In the genomic region with DNA sequence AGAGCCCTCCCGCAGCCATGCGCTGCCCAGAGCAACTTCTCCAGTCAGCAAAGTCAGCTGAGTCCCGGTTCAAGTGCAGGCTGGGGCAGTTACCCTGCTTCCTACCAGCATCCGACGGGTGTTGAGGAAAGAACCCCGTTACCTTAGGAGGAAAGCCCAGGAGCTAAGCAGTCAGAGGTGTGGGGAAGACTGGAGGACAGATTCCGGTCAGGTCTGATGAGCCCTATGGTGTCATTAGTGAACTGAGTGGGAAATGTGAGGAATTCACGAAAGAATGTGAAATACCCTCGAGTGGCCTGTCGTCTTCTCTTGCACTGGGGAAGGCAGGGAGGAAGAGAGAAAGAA, we compare ENCODE assay signal across 8 mouse cellular contexts. TPM values are rescaled to one million over a fixed set of nuclear protein-coding genes. Genes with fewer than 3 reads are reported as not detected.
DNase-seq lines count a peak whose midpoint lies in the region; ATAC-seq and TF ChIP-seq lines count a peak whose summit lies in the region.

No protein-coding gene starts in this region.

- H3K27ac ChIP-seq in bone marrow, adult 2 months (ENCODE audit: control insufficient read depth, insufficient read depth, low read depth, low read length, poor library complexity) = peak overlapping the region; percentile 68
- no peak overlapping the region for H3K27ac ChIP-seq in heart, embryonic 15.5 days
- H3K27ac ChIP-seq in liver, embryonic 13.5 days = no peak overlapping the region
- H3K27ac ChIP-seq in neural tube, embryonic 12.5 days = no peak overlapping the region

- H3K4me2 ChIP-seq in heart, embryonic 15.5 days = peak overlapping the region; percentile 91
- H3K4me2 ChIP-seq in liver, embryonic 13.5 days = peak overlapping the region; percentile 86
- peak overlapping the region; percentile 82 for H3K4me2 ChIP-seq in neural tube, embryonic 12.5 days (replicated peaks)

- DNase-seq in heart, adult 9 months (ENCODE audit: low spot score in 2 of 2) = peak; percentile 9 to 12
- DNase-seq in heart, postnatal 25 days (ENCODE audit: low spot score) = no peak
- no peak for DNase-seq in liver, embryonic 13.5 days
- DNase-seq in frontal cortex, postnatal 10 days (ENCODE audit: low spot score in 2 of 2) = no peak
- DNase-seq in ovary, adult 18-20 months (ENCODE audit: low spot score) = no peak

- H3K36me3 ChIP-seq in heart, embryonic 15.5 days = peaks cover 5% of the 10 kb centered on the region; the same call in 1 of the 2 replicates
- H3K36me3 ChIP-seq in liver, embryonic 13.5 days = no peaks in the 10 kb centered on the region
- no peaks in the 10 kb centered on the region for H3K36me3 ChIP-seq in neural tube, embryonic 12.5 days

- intact Hi-C loops in heart, postnatal 25 days (cut with DNase I) = loop anchor here (2.0 kb wide), 2 partner anchors 43 kb away; partner anchors contain the start of gene Nucks1

- peaks cover 2% of the 10 kb centered on the region for H3K4me1 ChIP-seq in bone marrow, adult 2 months (ENCODE audit: control insufficient read depth, insufficient read depth, low read length)
- peaks cover 8% of the 10 kb centered on the region for H3K4me1 ChIP-seq in heart, embryonic 15.5 days (replicated peaks)
- peaks cover 8% of the 10 kb centered on the region for H3K4me1 ChIP-seq in liver, embryonic 13.5 days (replicated peaks)
- peaks cover 5% of the 10 kb centered on the region for H3K4me1 ChIP-seq in neural tube, embryonic 12.5 days

- H3K27me3 ChIP-seq in heart, embryonic 15.5 days = no peaks in the 10 kb centered on the region
- no peaks in the 10 kb centered on the region for H3K27me3 ChIP-seq in liver, embryonic 13.5 days
- H3K27me3 ChIP-seq in neural tube, embryonic 12.5 days (replicated peaks) = no peaks in the 10 kb centered on the region

- no peak for TF ChIP-seq CTCF in bone marrow, adult 2 months (IDR thresholded peaks at IDR 0.05; ENCODE audit: control insufficient read depth, insufficient read depth, low read length)

- no peaks in the 10 kb centered on the region for H3K9me3 ChIP-seq in heart, embryonic 15.5 days (replicated peaks)
- no peaks in the 10 kb centered on the region for H3K9me3 ChIP-seq in liver, embryonic 13.5 days (replicated peaks)
- H3K9me3 ChIP-seq in neural tube, embryonic 12.5 days = no peaks in the 10 kb centered on the region

- no peak for TF ChIP-seq POLR2A in bone marrow, adult 2 months (IDR thresholded peaks at IDR 0.05; ENCODE audit: borderline replicate concordance, control insufficient read depth, low read depth, low read length)

- peak overlapping the region; percentile 66 for H3K9ac ChIP-seq in heart, embryonic 15.5 days
- H3K9ac ChIP-seq in liver, embryonic 13.5 days = peak overlapping the region; percentile 75
- H3K9ac ChIP-seq in neural tube, embryonic 12.5 days = 0 out of 2 replicates have a peak overlapping the region, but pooled peaks have one; percentile 39

- no peak; the same call in 1 of the 2 replicates for ATAC-seq in heart, embryonic 15.5 days (replicated peaks; ENCODE audit: insufficient number of reproducible peaks, insufficient read depth, low FRiP score, low read depth)
- no peak; the same call in 1 of the 2 replicates for ATAC-seq in liver, embryonic 13.5 days (ENCODE audit: low read depth)
- ATAC-seq in neural tube, embryonic 12.5 days (ENCODE audit: low FRiP score, low read depth) = no peak

- WGBS in bone marrow, adult 2 months = 8% methylated on average over 10 of the region's 10 CpGs
- WGBS in heart, embryonic 15.5 days = 25% methylated on average over 10 of the region's 10 CpGs
- 21% methylated on average over 10 of the region's 10 CpGs for WGBS in liver, embryonic 13.5 days (ENCODE audit: insufficient replicate concordance)
- 27% methylated on average over 10 of the region's 10 CpGs for WGBS in neural tube, embryonic 12.5 days

- H3K4me3 ChIP-seq in bone marrow, adult 2 months (replicated peaks; ENCODE audit: control insufficient read depth, low read depth, low read length) = peak overlapping the region; percentile 71
- peak overlapping the region; percentile 75 for H3K4me3 ChIP-seq in heart, embryonic 15.5 days
- peak overlapping the region; percentile 67 for H3K4me3 ChIP-seq in liver, embryonic 13.5 days (replicated peaks)
- peak overlapping the region; percentile 48 for H3K4me3 ChIP-seq in neural tube, embryonic 12.5 days

RNA-seq across cellular contexts. Expression of gene Rab29, which starts 0.9 kb away (rescaled TPM):
- 10 to 100 TPM; 11.8 to 12.8 TPM for total RNA-seq in heart, postnatal 25 days (2021)
- 14.6 and 15.7 TPM in 2 replicates for polyA plus RNA-seq in bone marrow, adult 2 months (2011; ENCODE audit: insufficient read depth, insufficient read length, low replicate concordance, missing spikeins)
- polyA plus RNA-seq in heart, embryonic 15.5 days (2015; fragmentation: Nextera tagmentation; extraction: Ambion mirVana) = 17.3 and 19.3 TPM in 2 replicates
- polyA plus RNA-seq in liver, embryonic 13.5 days (2015; fragmentation: Nextera tagmentation; extraction: Ambion mirVana) = 11.2 and 12.6 TPM in 2 replicates
- polyA plus RNA-seq in neural tube, embryonic 12.5 days (2016; fragmentation: Nextera tagmentation; extraction: Ambion mirVana) = 10.0 and 11.3 TPM in 2 replicates

RNA-seq across cellular contexts. Expression of gene Slc41a1, which starts 40.6 kb away (rescaled TPM):
- total RNA-seq in heart, postnatal 25 days (2021) = 10 to 100 TPM; 52.4 to 61.4 TPM
- polyA plus RNA-seq in bone marrow, adult 2 months (2011; ENCODE audit: insufficient read depth, insufficient read length, low replicate concordance, missing spikeins) = 1.4 and 2.2 TPM in 2 replicates
- 8.9 and 11.4 TPM in 2 replicates for polyA plus RNA-seq in heart, embryonic 15.5 days (2015; fragmentation: Nextera tagmentation; extraction: Ambion mirVana)
- polyA plus RNA-seq in liver, embryonic 13.5 days (2015; fragmentation: Nextera tagmentation; extraction: Ambion mirVana) = 1.1 and 1.3 TPM in 2 replicates
- 11.3 and 11.4 TPM in 2 replicates for polyA plus RNA-seq in neural tube, embryonic 12.5 days (2016; fragmentation: Nextera tagmentation; extraction: Ambion mirVana)

RNA-seq across cellular contexts. Expression of gene Nucks1, which starts 42.4 kb away (rescaled TPM):
- total RNA-seq in heart, postnatal 25 days (2021) = 10 to 100 TPM; 58.4 to 59.1 TPM
- 78.2 and 86.6 TPM in 2 replicates for polyA plus RNA-seq in bone marrow, adult 2 months (2011; ENCODE audit: insufficient read depth, insufficient read length, low replicate concordance, missing spikeins)
- polyA plus RNA-seq in heart, embryonic 15.5 days (2015; fragmentation: Nextera tagmentation; extraction: Ambion mirVana) = 41.6 and 42.3 TPM in 2 replicates
- 42.5 and 52.7 TPM in 2 replicates for polyA plus RNA-seq in liver, embryonic 13.5 days (2015; fragmentation: Nextera tagmentation; extraction: Ambion mirVana)
- polyA plus RNA-seq in neural tube, embryonic 12.5 days (2016; fragmentation: Nextera tagmentation; extraction: Ambion mirVana) = 90.7 and 91.4 TPM in 2 replicates

Comparison
In these comparisons a context has a peak if more than half of its experiments do, and no peak if none do; other contexts are left out.
1. DNase-seq: peak in heart, adult 9 months (2 of 2); none in heart, postnatal 25 days (single experiment), liver, embryonic 13.5 days (single experiment), frontal cortex, postnatal 10 days (0 of 2) and ovary, adult 18-20 months (single experiment).
2. Peak in every context shown above with its lines, with median percentiles within 50 percentile points of each other: H3K4me3 ChIP-seq, H3K4me2 ChIP-seq and H3K9ac ChIP-seq.